Mouse (Mus musculus) hematopoietic stem cell, adult 5-6 weeks (primary cell): ENCODE results near the gene Eif4e1b. TPM values are rescaled to one million over a fixed set of nuclear protein-coding genes. Genes with fewer than 3 reads are reported as not detected.
A peak's percentile ranks its signal among the peaks of the same experiment; 100 is the strongest.

Source experiments
- ATAC-seq, 2 experiments: fragments of 125-278 bp in 1 of 2; replicated peaks in 1 of 2; 2 replicates each; pipeline ENCODE4 v1.8.0; 2016 to 2017; ENCODE audit warnings: inconsistent platforms in 2 of 2, mild to moderate bottlenecking in 2 of 2, moderate number of reproducible peaks in 2 of 2, low read depth in 1 of 2, moderate TSS enrichment in 1 of 2; ENCODE audit not compliant: low FRiP score in 2 of 2, poor library complexity in 2 of 2, severe bottlenecking in 2 of 2, insufficient read depth in 1 of 2, low TSS enrichment in 1 of 2
- total RNA-seq: library from RNA; stranded (forward); fragments of 172-1452, 232-1000 nt; gene quantifications from 2 replicates; pipeline ENCODE4 v1.2.3, GENCODE M21; 2017

Eif4e1b gene
- total RNA-seq, 1 experiment from 2014 or later, result not detected

- no peak for ATAC-seq
Measured at GRCm38 (mm10) chr13:54821931-54822330, 38.1 kb downstream of the Eif4e1b start.

GRCm38 (mm10) chr13:54824111-54824931 lies 40.5 kb downstream of the Eif4e1b start:
- ATAC-seq, result peak in 1 of 2 experiments; percentile 10; a peak in 1 of 4 replicates

GRCm38 (mm10) chr13:54827992-54828391 lies 44.2 kb downstream of the Eif4e1b start:
- no peak for ATAC-seq

GRCm38 (mm10) chr13:54828508-54828907 lies 44.7 kb downstream of the Eif4e1b start:
- no peak for ATAC-seq

- no peak for ATAC-seq
Measured at GRCm38 (mm10) chr13:54829450-54829849, 45.7 kb downstream of the Eif4e1b start.

- ATAC-seq, result no peak
Measured at GRCm38 (mm10) chr13:54836351-54837030, 52.7 kb downstream of the Eif4e1b start.

GRCm38 (mm10) chr13:54837061-54837460 lies 53.3 kb downstream of the Eif4e1b start:
- ATAC-seq, result no peak

- ATAC-seq, result no peak
Measured at GRCm38 (mm10) chr13:54837471-54837889, 53.7 kb downstream of the Eif4e1b start.

Other genes starting within 250 kb of the Eif4e1b start
- 20.8 and 27.9 TPM in 2 replicates for gene 4833439L19Rik, start 218.6 kb upstream of the Eif4e1b start, total RNA-seq
- gene Arl10, start 209.0 kb upstream of the Eif4e1b start, total RNA-seq, result 9.3 and 9.9 TPM in 2 replicates
- gene Nop16, start 193.9 kb upstream of the Eif4e1b start, total RNA-seq, result 56.9 and 59.5 TPM in 2 replicates
- gene Higd2a, start 193.8 kb upstream of the Eif4e1b start, total RNA-seq, result 36.7 and 40.1 TPM in 2 replicates
- gene Cltb, start 172.7 kb upstream of the Eif4e1b start, total RNA-seq, result 30.5 and 40.7 TPM in 2 replicates
- gene Faf2, start 162.2 kb upstream of the Eif4e1b start, total RNA-seq, result 44.5 and 51.6 TPM in 2 replicates
- 24.5 and 44.4 TPM in 2 replicates for gene Rnf44, start 90.1 kb upstream of the Eif4e1b start, total RNA-seq
- not detected in 2 replicates for gene Cdhr2, start 82.5 kb upstream of the Eif4e1b start, total RNA-seq
- gene Gprin1, start 34.1 kb upstream of the Eif4e1b start, total RNA-seq, result not detected in 2 replicates
- not detected in 2 replicates for gene Sncb, start 17.4 kb upstream of the Eif4e1b start, total RNA-seq
- gene Tspan17, start 5.4 kb downstream of the Eif4e1b start, total RNA-seq, result 1.3 TPM in 1 of 2 replicates, not detected in the other
- gene Unc5a, start 165.4 kb downstream of the Eif4e1b start, total RNA-seq, result 1.3 and 2.9 TPM in 2 replicates
- gene Hk3, start 237.4 kb downstream of the Eif4e1b start, total RNA-seq, result 32.0 and 64.9 TPM in 2 replicates